Mouse (Mus musculus): ENCODE results near the gene Gm20388.

GRCm38 (mm10) chr8:120037611-120038010 is 127.0 kb downstream of the Gm20388 start:
- TF ChIP-seq CTCF (IDR thresholded peaks at IDR 0.05; ENCODE audit: extremely low read depth, insufficient read depth, low read length) (no peak), POLR2A (IDR thresholded peaks at IDR 0.05; ENCODE audit: extremely low read depth, insufficient read depth, low read length) (no peak)

All from cortical plate, adult 2 months (tissue).